Mouse (Mus musculus) ovary, postnatal 14 days (tissue): Measurements from ENCODE around the gene 1110051M20Rik.
A peak's percentile ranks its signal among the peaks of the same experiment; 100 is the strongest.
"Not testable (repeated sequence)": the region's sequence is repeated elsewhere in the genome, so short reads cannot be mapped to it uniquely, and the experiment has no call there.

Source experiments
- DNase-seq: peaks from one replicate; pipeline ENCODE4 v3.0.0; 2022; ENCODE audit warnings: low spot score

1110051M20Rik gene

GRCm38 (mm10) chr2:91258054-91258453, 186.4 kb downstream of the 1110051M20Rik start:
- DNase-seq, result no peak

GRCm38 (mm10) chr2:91257126-91257980, 187.2 kb downstream of the 1110051M20Rik start:
- no peak for DNase-seq

- DNase-seq, result peak; percentile 51
Measured at GRCm38 (mm10) chr2:91256256-91257125, 188.0 kb downstream of the 1110051M20Rik start.

GRCm38 (mm10) chr2:91255661-91256150, 188.8 kb downstream of the 1110051M20Rik start, which contains the start of gene Pacsin3:
TSS of gene Pacsin3 (plus strand) at chr2:91255954.
- no peak for DNase-seq

- no peak for DNase-seq
Measured at GRCm38 (mm10) chr2:91254725-91255380, 189.7 kb downstream of the 1110051M20Rik start.

GRCm38 (mm10) chr2:91252512-91252911, 192.0 kb downstream of the 1110051M20Rik start:
- DNase-seq, result no peak

GRCm38 (mm10) chr2:91252001-91252400, 192.5 kb downstream of the 1110051M20Rik start:
- DNase-seq, result no peak

GRCm38 (mm10) chr2:91248366-91248765, 196.1 kb downstream of the 1110051M20Rik start:
- no peak for DNase-seq

- DNase-seq, result no peak
Measured at GRCm38 (mm10) chr2:91244557-91245228, 199.8 kb downstream of the 1110051M20Rik start.

- DNase-seq, result no peak
Measured at GRCm38 (mm10) chr2:91243416-91243815, 201.1 kb downstream of the 1110051M20Rik start.

- DNase-seq, result no peak
Measured at GRCm38 (mm10) chr2:91242547-91242946, 202.0 kb downstream of the 1110051M20Rik start.

GRCm38 (mm10) chr2:91237511-91238080, 206.9 kb downstream of the 1110051M20Rik start:
- DNase-seq, result not testable (repeated sequence)

GRCm38 (mm10) chr2:91236601-91237510, 207.6 kb downstream of the 1110051M20Rik start, which contains the start of gene Ddb2:
TSS of gene Ddb2 (minus strand) at chr2:91236982.
- DNase-seq, result peak; percentile 87

- no peak for DNase-seq
Measured at GRCm38 (mm10) chr2:91229735-91230134, 214.8 kb downstream of the 1110051M20Rik start.
